Mouse (Mus musculus) liver, adult 2 months (tissue): ENCODE measurements around the gene Igfn1.

Experiments used
- CTCF ChIP-seq: fragments of 200-500 bp; IDR thresholded peaks from 2 replicates; pipeline ENCODE4 v1.5.1; 2011; ENCODE audit warnings: low read depth, low read length, control low read depth
- POLR2A ChIP-seq: fragments of 200-500 bp; IDR thresholded peaks from 2 replicates; pipeline ENCODE4 v1.6.1; 2011; ENCODE audit warnings: low read length, control low read depth; ENCODE audit not compliant: insufficient read depth; ENCODE audit errors: extremely low read depth

GRCm38 (mm10) chr1:136045774-136046173 lies 39.6 kb upstream of the Igfn1 start:
- TF ChIP-seq CTCF (peak; percentile 84), POLR2A (no peak)
